Comparison of ENCODE assay signal across 8 mouse cellular contexts in the genomic region with DNA sequence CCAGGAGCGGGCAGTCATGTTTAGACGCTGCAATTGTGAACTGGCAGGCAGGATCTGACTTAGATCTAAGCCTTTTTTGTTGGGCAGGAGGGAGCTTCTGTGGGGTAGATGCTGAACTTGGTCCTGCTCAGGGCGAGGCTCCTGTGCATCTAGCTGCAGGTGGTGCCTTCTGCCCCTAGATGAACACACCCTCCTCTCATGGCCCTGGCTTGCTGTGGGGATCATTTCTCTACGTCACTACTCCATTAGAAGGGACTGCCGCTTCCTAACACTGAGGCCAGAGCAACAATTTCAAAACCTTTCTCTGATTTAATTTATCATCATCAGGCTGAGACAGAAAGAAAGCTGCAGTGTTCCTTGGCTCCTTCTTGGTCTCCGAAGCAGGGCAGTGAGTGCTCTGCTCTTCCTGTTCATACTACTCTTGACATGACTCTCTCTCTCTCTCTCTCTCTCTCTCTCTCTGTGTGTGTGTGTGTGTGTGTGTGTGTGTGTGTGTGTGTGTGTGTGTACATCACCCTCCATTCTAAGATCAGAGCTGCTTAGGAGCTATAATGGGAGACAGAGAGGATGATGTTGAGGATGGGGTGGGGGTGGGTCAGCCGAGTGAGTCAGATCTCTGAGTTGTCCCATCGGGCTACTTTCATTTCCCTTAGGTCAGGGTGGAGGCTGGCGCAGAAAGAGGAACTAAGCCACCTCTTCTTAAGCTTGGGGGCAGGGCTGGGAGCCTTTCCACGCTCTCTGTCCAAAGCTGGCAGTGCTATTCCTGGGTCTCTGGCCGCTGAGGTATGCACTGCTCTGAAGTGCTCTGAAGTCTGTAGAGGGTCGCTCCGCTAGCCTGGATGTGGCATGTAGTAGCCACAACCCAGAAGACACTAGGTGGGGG. TPM values are rescaled to one million over a fixed set of nuclear protein-coding genes. Genes with fewer than 3 reads are reported as not detected.
A peak's percentile ranks its signal among the peaks of the same experiment; 100 is the strongest.
DNase-seq lines count a peak whose midpoint lies in the region; ATAC-seq and TF ChIP-seq lines count a peak whose summit lies in the region.
"Had no signal": no experiment of that assay in that cellular context is flagged by ENCODE, and none has a peak within 500 bp of the region (broad histone marks: within the 10 kb centered on the region; RNA-seq: fewer than 3 reads in every experiment).

No protein-coding gene starts in this region.

- H3K4me3 ChIP-seq in thymus, adult 2 months (ENCODE audit: control insufficient read depth, insufficient read depth, low read length), result peak overlapping the region; percentile 21
- H3K4me3 ChIP-seq in heart, embryonic 11.5 days (ENCODE audit: low read depth, low read length), result peak overlapping the region; percentile 70
- H3K4me3 ChIP-seq in lung, embryonic 15.5 days, result no peak overlapping the region
- H3K4me3 ChIP-seq in midbrain, embryonic 14.5 days (replicated peaks; ENCODE audit: low read depth, low read length), result no peak overlapping the region

- peak overlapping the region; percentile 97 for H3K4me2 ChIP-seq in heart, embryonic 11.5 days
- H3K4me2 ChIP-seq in lung, embryonic 15.5 days, result peak overlapping the region; percentile 20; the same call in 1 of the 2 replicates
- no peak overlapping the region for H3K4me2 ChIP-seq in midbrain, embryonic 14.5 days (ENCODE audit: low read length)

- no peaks in the 10 kb centered on the region for H3K9me3 ChIP-seq in heart, embryonic 11.5 days (replicated peaks; ENCODE audit: control insufficient read depth, low read length)
- H3K9me3 ChIP-seq in lung, embryonic 15.5 days, result no peaks in the 10 kb centered on the region
- H3K9me3 ChIP-seq in midbrain, embryonic 14.5 days (ENCODE audit: control insufficient read depth, low read length), result no peaks in the 10 kb centered on the region
- H3K9me3 ChIP-seq: midbrain, embryonic 10.5 days had no signal

- WGBS in thymus, adult 2 months, result 11% methylated on average over 13 of the region's 13 CpGs
- WGBS in heart, embryonic 11.5 days (ENCODE audit: insufficient replicate concordance), result 17% methylated on average over 13 of the region's 13 CpGs
- WGBS in lung, embryonic 15.5 days, result 17% methylated on average over 13 of the region's 13 CpGs
- WGBS in midbrain, embryonic 14.5 days, result 27% methylated on average over 13 of the region's 13 CpGs

- ATAC-seq in heart, embryonic 11.5 days (replicated peaks; ENCODE audit: insufficient number of reproducible peaks, low FRiP score, low TSS enrichment), result no peak
- ATAC-seq in lung, embryonic 15.5 days (ENCODE audit: borderline replicate concordance, extremely low read depth, low FRiP score, low TSS enrichment), result no peak
- ATAC-seq in midbrain, embryonic 14.5 days (ENCODE audit: low FRiP score, low TSS enrichment), result no peak

- peaks cover 19% of the 10 kb centered on the region for H3K27me3 ChIP-seq in thymus, adult 2 months (ENCODE audit: control insufficient read depth, insufficient read depth, low read length)
- H3K27me3 ChIP-seq in heart, embryonic 11.5 days (ENCODE audit: control insufficient read depth, insufficient read depth, low read length), result peaks cover 18% of the 10 kb centered on the region
- H3K27me3 ChIP-seq in lung, embryonic 15.5 days, result peaks cover 53% of the 10 kb centered on the region
- H3K27me3 ChIP-seq in midbrain, embryonic 14.5 days (ENCODE audit: control insufficient read depth, insufficient read depth, low read length), result peaks cover 38% of the 10 kb centered on the region

- no peak overlapping the region for H3K27ac ChIP-seq in thymus, adult 2 months (ENCODE audit: control insufficient read depth, insufficient read depth, low read length)
- H3K27ac ChIP-seq in heart, embryonic 11.5 days (ENCODE audit: low read depth, low read length), result peak overlapping the region; percentile 22; the same call in 1 of the 2 replicates
- no peak overlapping the region for H3K27ac ChIP-seq in lung, embryonic 15.5 days
- no peak overlapping the region for H3K27ac ChIP-seq in midbrain, embryonic 14.5 days (replicated peaks; ENCODE audit: low read depth, low read length)
- H3K27ac ChIP-seq: midbrain, embryonic 10.5 days had no signal

- TF ChIP-seq CTCF in thymus, adult 2 months (IDR thresholded peaks at IDR 0.05; ENCODE audit: borderline replicate concordance, control insufficient read depth, extremely low read depth, insufficient read depth, low read length, poor library complexity), result no peak

- no peak for TF ChIP-seq POLR2A in thymus, adult 2 months (IDR thresholded peaks at IDR 0.05; ENCODE audit: control insufficient read depth, extremely low read depth, insufficient read depth, low read length, poor library complexity)

- no peak for DNase-seq in thymus, adult 2 months
- no peak for DNase-seq in thymus, postnatal 10 days (ENCODE audit: low spot score in 2 of 2)
- no peak for DNase-seq in adrenal gland, postnatal 10 days
- no peak for DNase-seq in midbrain, embryonic 14.5 days
- DNase-seq in layer of hippocampus, adult 18-20 months (ENCODE audit: low spot score in 2 of 2), result no peak

- no peak overlapping the region for H3K9ac ChIP-seq in heart, embryonic 11.5 days (ENCODE audit: low read depth, low read length)
- no peak overlapping the region for H3K9ac ChIP-seq in lung, embryonic 15.5 days
- H3K9ac ChIP-seq in midbrain, embryonic 14.5 days (replicated peaks; ENCODE audit: low read length), result no peak overlapping the region

- no peaks in the 10 kb centered on the region for H3K36me3 ChIP-seq in thymus, adult 2 months (ENCODE audit: control insufficient read depth, insufficient read depth, low read length)
- H3K36me3 ChIP-seq in heart, embryonic 11.5 days (ENCODE audit: control insufficient read depth, insufficient read depth, low read length), result no peaks in the 10 kb centered on the region
- no peaks in the 10 kb centered on the region for H3K36me3 ChIP-seq in lung, embryonic 15.5 days
- no peaks in the 10 kb centered on the region for H3K36me3 ChIP-seq in midbrain, embryonic 14.5 days (ENCODE audit: control insufficient read depth, insufficient read depth, low read length)
- H3K36me3 ChIP-seq: midbrain, embryonic 10.5 days had no signal

- peaks cover 27% of the 10 kb centered on the region for H3K4me1 ChIP-seq in thymus, adult 2 months (replicated peaks; ENCODE audit: control insufficient read depth, insufficient read depth, low read length)
- peaks cover 34% of the 10 kb centered on the region for H3K4me1 ChIP-seq in heart, embryonic 11.5 days (ENCODE audit: control insufficient read depth, insufficient read depth, low read length)
- peaks cover 34% of the 10 kb centered on the region for H3K4me1 ChIP-seq in lung, embryonic 15.5 days
- peaks cover 6% of the 10 kb centered on the region for H3K4me1 ChIP-seq in midbrain, embryonic 14.5 days (ENCODE audit: control insufficient read depth, insufficient read depth, low read length)

RNA-seq across cellular contexts. Expression of gene Irf5, which starts 2.4 kb away (rescaled TPM):
- 37.3 and 46.4 TPM in 2 replicates for polyA plus RNA-seq in thymus, adult 2 months (2012; rRNA removed)
- 11.6 and 14.8 TPM in 2 replicates for polyA plus RNA-seq in heart, embryonic 11.5 days (2014; fragmentation: Nextera tagmentation; extraction: Ambion mirVana)
- polyA plus RNA-seq in lung, embryonic 15.5 days (2015; fragmentation: Nextera tagmentation; extraction: Ambion mirVana), result 4.4 and 6.2 TPM in 2 replicates
- total RNA-seq in adrenal gland, postnatal 10 days (2021), result 1 to 10 TPM; 3.8 to 4.8 TPM
- 1.1 and 1.9 TPM in 2 replicates for polyA plus RNA-seq in midbrain, embryonic 14.5 days (2014; fragmentation: Nextera tagmentation; extraction: Ambion mirVana)
- total RNA-seq in layer of hippocampus, adult 18-20 months (2021), result 1 to 10 TPM; 4.4 to 5.4 TPM

RNA-seq across cellular contexts. Expression of gene Kcp, which starts 21.1 kb away (rescaled TPM):
- polyA plus RNA-seq in thymus, adult 2 months (2012; rRNA removed), result 2.9 and 3.0 TPM in 2 replicates
- 10.9 and 13.1 TPM in 2 replicates for polyA plus RNA-seq in heart, embryonic 11.5 days (2014; fragmentation: Nextera tagmentation; extraction: Ambion mirVana)
- 14.0 and 14.1 TPM in 2 replicates for polyA plus RNA-seq in lung, embryonic 15.5 days (2015; fragmentation: Nextera tagmentation; extraction: Ambion mirVana)
- 1 to 10 TPM; 7.0 to 7.1 TPM for total RNA-seq in adrenal gland, postnatal 10 days (2021)
- 11.6 and 12.1 TPM in 2 replicates for polyA plus RNA-seq in midbrain, embryonic 14.5 days (2014; fragmentation: Nextera tagmentation; extraction: Ambion mirVana)
- 1 to 10 TPM; 1.1 to 2.3 TPM for total RNA-seq in layer of hippocampus, adult 18-20 months (2021)

RNA-seq across cellular contexts. Expression of gene Atp6v1fnb, which starts 57.6 kb away (rescaled TPM):
- polyA plus RNA-seq in thymus, adult 2 months (2012; rRNA removed), result 0.22 and 0.34 TPM in 2 replicates
- polyA plus RNA-seq in heart, embryonic 11.5 days (2014; fragmentation: Nextera tagmentation; extraction: Ambion mirVana), result not detected in 2 replicates
- not detected in 2 replicates for polyA plus RNA-seq in lung, embryonic 15.5 days (2015; fragmentation: Nextera tagmentation; extraction: Ambion mirVana)
- total RNA-seq in adrenal gland, postnatal 10 days (2021), result under 1 TPM in 1 of 2 experiments, not detected in 1; 0.45 TPM
- polyA plus RNA-seq in midbrain, embryonic 14.5 days (2014; fragmentation: Nextera tagmentation; extraction: Ambion mirVana), result 0.84 TPM in 1 of 2 replicates, not detected in the other
- 1 to 10 TPM in 1 of 2 experiments, under 1 TPM in 1; 0.67 to 1.2 TPM for total RNA-seq in layer of hippocampus, adult 18-20 months (2021)
- polyA plus RNA-seq: midbrain, embryonic 10.5 days had no signal

Comparison
In these comparisons a context has a peak if more than half of its experiments do, and no peak if none do; other contexts are left out.
1. H3K4me3 ChIP-seq: peak in thymus, adult 2 months (single experiment) and heart, embryonic 11.5 days (single experiment); none in lung, embryonic 15.5 days (single experiment) and midbrain, embryonic 14.5 days (single experiment).